Mouse (Mus musculus) limb, embryonic 15.5 days (tissue): ENCODE data around the gene 4933427D14Rik. TPM values are rescaled to one million over a fixed set of nuclear protein-coding genes. Genes with fewer than 3 reads are reported as not detected.

Experiments
- ATAC-seq: fragments of 200-750 bp; cut with Nextera tagmentation; 2 replicates; pipeline ENCODE4 v1.8.0; 2017; ENCODE audit warnings: low read depth, moderate TSS enrichment; ENCODE audit not compliant: insufficient number of reproducible peaks, low FRiP score, low TSS enrichment
- H3K27ac ChIP-seq: fragments of 300-500 bp; sonication (generic); 2 replicates; pipeline ENCODE4 v1.5.1; 2015; ENCODE audit warnings: moderate library complexity, mild to moderate bottlenecking, inconsistent platforms
- H3K27me3 ChIP-seq: fragments of 300-500 bp; sonication (generic); 2 replicates; pipeline ENCODE4 v1.6.1; 2015; ENCODE audit warnings: inconsistent platforms
- H3K36me3 ChIP-seq: fragments of 300-500 bp; sonication (generic); 2 replicates; pipeline ENCODE4 v1.6.1; 2015; ENCODE audit warnings: inconsistent platforms
- H3K4me1 ChIP-seq: fragments of 300-500 bp; sonication (generic); 2 replicates; pipeline ENCODE4 v1.6.1; 2015; ENCODE audit warnings: inconsistent platforms
- H3K4me2 ChIP-seq: fragments of 300-500 bp; sonication (generic); 2 replicates; pipeline ENCODE4 v1.6.1; 2015; ENCODE audit warnings: mild to moderate bottlenecking, inconsistent platforms
- H3K4me3 ChIP-seq: fragments of 300-500 bp; sonication (generic); 2 replicates; pipeline ENCODE4 v1.5.1; 2015; ENCODE audit warnings: mild to moderate bottlenecking, inconsistent platforms
- H3K9ac ChIP-seq: fragments of 300-500 bp; sonication (generic); 2 replicates; pipeline ENCODE4 v1.6.1; 2015; ENCODE audit warnings: inconsistent platforms
- H3K9me3 ChIP-seq: fragments of 300-500 bp; sonication (generic); 2 replicates; pipeline ENCODE4 v1.6.1; 2016; ENCODE audit warnings: inconsistent platforms
- whole genome bisulfite sequencing: fragments of 180-500 bp; shearing (Covaris S2); methylation state at CpG from one replicate; pipeline ENCODE4 v1.1.7; 2015; 5-methylcytosine and 5-hydroxymethylcytosine counted together
- polyA plus RNA-seq: library from polyadenylated mRNA; unstranded; fragments of >200 nt; fragmentation: Nextera tagmentation; extraction: Ambion mirVana; gene quantifications from 2 replicates; pipeline ENCODE4 v1.2.1, GENCODE M21; 2015

The 4933427D14Rik gene
- polyA plus RNA-seq, 1 experiment from 2014 or later, result 14.7 TPM

DNA sequence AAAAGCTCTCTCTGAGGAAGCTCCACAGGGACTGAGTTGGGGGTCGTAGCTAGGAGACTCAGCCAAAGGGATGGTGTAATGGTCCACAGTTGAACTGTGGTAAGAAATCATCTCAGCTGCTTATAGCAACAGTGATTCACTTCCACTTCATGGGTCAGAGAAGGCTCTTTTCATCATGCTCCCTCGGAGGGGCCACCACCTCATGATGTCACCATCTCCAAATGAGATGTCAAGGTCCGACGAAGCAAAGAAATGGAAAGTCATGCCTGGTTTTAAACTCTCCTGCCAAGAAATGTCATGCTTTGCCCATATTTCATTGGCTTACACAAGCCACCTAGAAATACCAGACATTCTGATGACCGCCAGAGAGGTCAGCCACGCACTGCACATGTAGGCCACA is 86.9 kb downstream of the 4933427D14Rik start:
- WGBS, result 90% methylated on average over 6 of the region's 6 CpGs
- H3K27me3 ChIP-seq, result no peaks in the 10 kb centered on the region
- H3K4me2 ChIP-seq, result no peak overlapping the region
- H3K36me3 ChIP-seq, result no peaks in the 10 kb centered on the region
- H3K4me1 ChIP-seq, result no peaks in the 10 kb centered on the region
- no peak overlapping the region for H3K27ac ChIP-seq
- H3K9ac ChIP-seq, result no peak overlapping the region
- no peak for ATAC-seq
- no peaks in the 10 kb centered on the region for H3K9me3 ChIP-seq
- no peak overlapping the region for H3K4me3 ChIP-seq

- no peak overlapping the region for H3K4me2 ChIP-seq
- H3K27me3 ChIP-seq, result no peaks in the 10 kb centered on the region
- no peaks in the 10 kb centered on the region for H3K9me3 ChIP-seq
- no peak overlapping the region for H3K9ac ChIP-seq
- no peaks in the 10 kb centered on the region for H3K36me3 ChIP-seq
- no peak overlapping the region for H3K27ac ChIP-seq
- ATAC-seq, result no peak
- no peak overlapping the region for H3K4me3 ChIP-seq
- H3K4me1 ChIP-seq, result no peaks in the 10 kb centered on the region
- WGBS, result 81% methylated on average over 3 of the region's 3 CpGs
Observed at GRCm38 (mm10) chr11:72118630-72119029, 88.6 kb downstream of the 4933427D14Rik start.

DNA sequence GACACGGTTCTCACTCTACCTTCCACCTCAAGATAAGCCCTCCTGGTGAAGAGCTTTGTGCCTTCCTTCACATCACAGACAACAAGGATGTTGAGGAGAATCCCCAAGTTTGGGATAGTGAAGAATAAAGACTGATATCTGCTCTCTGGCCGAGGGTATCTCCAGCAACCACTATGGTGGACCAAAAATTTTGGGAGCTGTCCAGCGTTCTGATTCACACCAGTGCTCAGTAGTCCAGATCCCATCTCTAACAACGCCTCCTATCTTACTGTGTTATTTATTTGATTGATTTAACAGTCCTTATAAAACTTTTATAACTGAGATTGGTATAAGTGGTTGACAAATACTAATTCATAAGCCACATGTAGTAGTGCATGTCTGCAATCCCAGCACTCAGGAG is 94.0 kb downstream of the 4933427D14Rik start:
- no peaks in the 10 kb centered on the region for H3K4me1 ChIP-seq
- H3K4me2 ChIP-seq, result no peak overlapping the region
- 64% methylated on average over 4 of the region's 4 CpGs for whole genome bisulfite sequencing
- no peak overlapping the region for H3K4me3 ChIP-seq
- H3K27me3 ChIP-seq, result no peaks in the 10 kb centered on the region
- no peaks in the 10 kb centered on the region for H3K36me3 ChIP-seq
- no peak overlapping the region for H3K27ac ChIP-seq
- no peak overlapping the region for H3K9ac ChIP-seq
- H3K9me3 ChIP-seq, result no peaks in the 10 kb centered on the region
- no peak for ATAC-seq

GRCm38 (mm10) chr11:72110726-72111125 is 96.5 kb downstream of the 4933427D14Rik start:
- Histone ChIP-seq H3K36me3 (no peaks in the 10 kb centered on the region), H3K27me3 (no peaks in the 10 kb centered on the region), H3K9ac (no peak overlapping the region), H3K4me1 (no peaks in the 10 kb centered on the region), H3K4me2 (no peak overlapping the region), H3K27ac (no peak overlapping the region), H3K9me3 (no peaks in the 10 kb centered on the region), H3K4me3 (no peak overlapping the region)
- 48% methylated on average over 3 of the region's 3 CpGs for WGBS
- no peak for ATAC-seq

DNA sequence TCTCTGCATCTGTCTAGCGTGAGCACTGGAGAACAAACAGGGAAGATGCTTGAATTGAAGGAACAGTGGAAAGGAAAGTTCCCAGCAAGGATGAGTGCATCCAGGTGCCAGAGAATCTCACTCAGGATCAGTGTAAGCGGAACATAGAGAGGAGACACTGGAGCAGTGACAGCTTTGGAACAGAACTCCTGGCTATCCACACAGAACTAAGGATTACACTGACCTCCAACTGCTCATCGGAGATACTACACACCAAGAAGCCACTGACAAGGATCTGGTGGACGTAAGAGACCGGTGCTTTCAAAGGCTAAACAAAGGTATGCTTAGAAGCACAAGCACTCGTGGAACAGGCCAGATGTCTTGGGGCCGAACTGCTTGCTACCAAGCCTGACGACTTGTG is 103.0 kb downstream of the 4933427D14Rik start:
- H3K9ac ChIP-seq, result no peak overlapping the region
- no peaks in the 10 kb centered on the region for H3K36me3 ChIP-seq
- peaks cover 3% of the 10 kb centered on the region; the same call in 1 of the 2 replicates for H3K4me1 ChIP-seq
- no peak overlapping the region for H3K4me3 ChIP-seq
- no peaks in the 10 kb centered on the region for H3K27me3 ChIP-seq
- H3K4me2 ChIP-seq, result no peak overlapping the region
- ATAC-seq, result no peak
- 66% methylated on average over 8 of the region's 8 CpGs for WGBS
- no peaks in the 10 kb centered on the region for H3K9me3 ChIP-seq
- H3K27ac ChIP-seq, result no peak overlapping the region

Other genes starting within 250 kb of the 4933427D14Rik start
- gene Aipl1, start 169.9 kb downstream of the 4933427D14Rik start, polyA plus RNA-seq, result 0.43 and 0.45 TPM in 2 replicates
- gene Pimreg, start 165.4 kb downstream of the 4933427D14Rik start, polyA plus RNA-seq, result 79.2 and 86.1 TPM in 2 replicates
- gene Pitpnm3, start 71.7 kb downstream of the 4933427D14Rik start, polyA plus RNA-seq, result 0.68 and 0.70 TPM in 2 replicates
- 0.29 and 0.56 TPM in 2 replicates for gene Gm43951, start 619 bp downstream of the 4933427D14Rik start, polyA plus RNA-seq
- gene Txndc17, start 88 bp upstream of the 4933427D14Rik start, polyA plus RNA-seq, result 257 and 283 TPM in 2 replicates
- gene Med31, start 8.1 kb upstream of the 4933427D14Rik start, polyA plus RNA-seq, result 36.6 and 40.0 TPM in 2 replicates
- gene Slc13a5, start 59.8 kb upstream of the 4933427D14Rik start, polyA plus RNA-seq, result 3.2 and 4.5 TPM in 2 replicates
- gene Xaf1, start 94.2 kb upstream of the 4933427D14Rik start, polyA plus RNA-seq, result 3.2 and 3.5 TPM in 2 replicates
- not detected in 2 replicates for gene Fbxo39, start 107.0 kb upstream of the 4933427D14Rik start, polyA plus RNA-seq
- 1.5 and 1.6 TPM in 2 replicates for gene Tekt1, start 155.0 kb upstream of the 4933427D14Rik start, polyA plus RNA-seq
- gene Smtnl2, start 204.3 kb upstream of the 4933427D14Rik start, polyA plus RNA-seq, result 85.0 and 97.2 TPM in 2 replicates
- gene Ggt6, start 228.1 kb upstream of the 4933427D14Rik start, polyA plus RNA-seq, result 10.4 and 11.5 TPM in 2 replicates
- gene Mybbp1a, start 233.9 kb upstream of the 4933427D14Rik start, polyA plus RNA-seq, result 127 and 128 TPM in 2 replicates